Mouse (Mus musculus): ENCODE data around the gene Slc37a2.
"Not testable (repeated sequence)": the region's sequence is repeated elsewhere in the genome, so short reads cannot be mapped to it uniquely, and the experiment has no call there.

The Slc37a2 gene

DNA sequence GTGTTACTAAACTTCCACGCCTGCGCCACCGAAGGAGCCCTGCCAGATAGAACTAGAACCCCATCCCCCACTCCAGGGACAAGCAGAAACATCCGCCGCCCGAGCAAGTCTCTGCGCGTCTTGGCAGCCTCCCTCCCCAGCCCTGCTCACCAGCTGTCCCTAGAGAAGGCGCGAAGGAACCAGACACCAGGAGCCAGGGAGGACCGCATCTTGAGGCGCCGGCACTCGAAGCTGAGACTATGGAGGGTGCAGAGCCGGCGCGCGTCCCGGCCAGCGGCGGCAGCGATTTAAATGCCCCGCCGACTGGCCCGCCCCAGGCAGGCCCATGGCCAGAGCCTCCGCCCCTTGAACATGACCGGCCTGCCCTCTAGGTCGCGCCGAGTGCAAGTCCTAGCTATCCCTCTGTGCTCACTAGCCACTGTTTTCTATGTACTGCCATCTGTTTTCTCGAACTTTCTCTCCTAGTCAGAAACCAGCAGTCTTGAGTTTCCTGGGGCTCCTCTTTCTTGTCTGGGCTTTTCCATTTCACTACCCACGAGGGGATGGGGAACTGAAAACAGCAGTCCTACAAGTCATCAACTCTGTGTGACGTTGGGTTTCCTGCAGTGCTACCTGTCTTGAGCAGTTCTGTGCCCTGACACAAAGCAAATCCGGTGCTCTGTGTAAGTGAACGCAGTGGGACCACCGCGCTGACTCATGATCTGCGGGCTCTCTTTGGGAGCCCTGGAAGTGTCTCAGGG lies at the start of gene Slc37a2:
TSS of gene Slc37a2 (minus strand) at position 590 of the 740 bp plus-strand sequence.
- peak; percentile 61 for DNase-seq

DNA sequence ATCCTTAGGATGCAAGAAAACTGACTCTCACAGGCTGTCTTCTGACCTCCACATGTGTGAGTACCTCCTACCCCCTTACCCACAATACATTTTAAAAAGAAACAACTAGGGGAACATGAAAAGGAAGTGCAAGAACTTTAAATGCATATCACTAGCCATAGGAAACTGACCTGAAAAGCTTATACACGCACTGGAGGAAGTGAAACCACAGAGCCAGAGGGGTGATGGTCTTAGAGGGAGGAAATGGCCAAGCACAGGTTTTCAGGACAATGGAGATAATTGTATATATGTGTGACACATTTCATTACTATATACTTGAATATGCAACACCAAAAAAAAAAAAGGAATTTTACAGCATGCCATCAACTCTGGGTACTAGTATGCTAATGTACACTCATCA lies 46.2 kb upstream of the Slc37a2 start:
- DNase-seq, result no peak

DNA sequence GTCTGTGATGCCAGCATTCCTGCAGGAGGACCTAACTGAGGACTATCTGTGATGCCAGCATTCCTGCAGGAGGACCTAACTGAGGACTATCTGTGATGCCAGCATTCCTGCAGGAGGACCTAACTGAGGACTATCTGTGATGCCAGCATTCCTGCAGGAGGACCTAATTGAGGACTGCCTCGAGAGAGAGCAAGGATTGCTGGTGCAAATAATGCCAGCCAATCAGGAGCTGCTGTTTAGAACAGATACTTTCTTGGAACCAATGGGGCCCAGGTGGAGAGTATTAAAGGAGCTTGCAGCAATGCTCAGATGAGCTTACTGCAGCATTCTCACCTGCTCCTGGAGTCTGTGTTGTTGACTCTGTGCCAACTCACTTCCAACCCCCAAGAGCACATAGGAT lies 45.0 kb upstream of the Slc37a2 start:
- DNase-seq, result not testable (repeated sequence)

DNA sequence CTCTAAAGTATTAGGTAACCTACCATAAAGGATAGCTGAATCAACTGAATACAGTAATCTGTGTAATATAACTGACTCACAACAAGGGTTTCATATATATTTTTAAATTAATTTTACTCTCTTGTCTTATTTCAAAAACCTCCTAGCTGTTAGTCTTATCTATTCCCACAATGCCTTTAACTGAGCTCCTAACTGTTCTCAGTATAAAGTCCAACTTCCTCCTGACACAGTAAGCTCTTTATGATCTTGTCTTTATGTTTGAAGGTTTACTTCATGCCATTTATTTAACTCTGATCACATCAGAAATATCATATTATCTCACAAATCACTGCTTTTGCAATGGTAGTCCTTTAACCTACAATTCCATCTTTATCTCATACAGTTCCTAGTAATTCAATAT lies 40.0 kb upstream of the Slc37a2 start:
- no peak for DNase-seq

DNA sequence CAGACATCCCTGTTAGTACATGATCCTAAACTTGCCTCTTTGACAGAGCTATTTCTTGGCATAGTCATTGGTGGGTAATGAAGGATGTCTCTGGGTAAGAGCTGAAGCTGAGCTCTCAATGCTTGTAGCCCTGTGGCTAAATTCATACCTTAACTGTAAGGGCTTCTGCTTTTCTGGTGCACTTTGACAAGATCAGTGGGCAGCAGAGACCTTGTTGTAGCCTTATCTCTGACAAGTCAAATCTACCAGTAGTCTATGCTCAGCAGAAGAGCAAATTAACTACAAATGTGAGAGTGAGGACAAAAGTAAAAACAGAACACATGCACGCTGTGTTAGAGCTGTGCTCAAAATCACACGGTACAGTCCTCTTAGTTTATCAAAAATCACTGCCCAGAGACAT lies 11.1 kb upstream of the Slc37a2 start:
- no peak for DNase-seq

DNA sequence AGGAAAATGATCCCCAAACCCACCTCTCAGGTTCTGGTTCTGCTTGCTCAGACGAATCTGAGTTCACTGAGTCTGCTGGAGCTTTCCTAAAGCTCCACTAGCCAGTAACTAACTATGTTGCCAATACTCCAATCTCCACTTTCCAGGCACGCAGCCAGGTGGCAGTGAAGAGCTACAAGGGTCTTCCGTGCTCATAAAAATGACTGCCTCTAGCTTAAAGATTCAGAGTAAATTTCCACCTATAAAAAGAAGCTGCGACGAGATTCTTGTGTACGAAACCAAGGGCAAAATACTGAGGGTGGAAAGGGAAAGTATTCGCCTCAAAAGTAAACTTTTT lies 319 bp upstream of the Slc37a2 start:
- peak; percentile 73 for DNase-seq

DNA sequence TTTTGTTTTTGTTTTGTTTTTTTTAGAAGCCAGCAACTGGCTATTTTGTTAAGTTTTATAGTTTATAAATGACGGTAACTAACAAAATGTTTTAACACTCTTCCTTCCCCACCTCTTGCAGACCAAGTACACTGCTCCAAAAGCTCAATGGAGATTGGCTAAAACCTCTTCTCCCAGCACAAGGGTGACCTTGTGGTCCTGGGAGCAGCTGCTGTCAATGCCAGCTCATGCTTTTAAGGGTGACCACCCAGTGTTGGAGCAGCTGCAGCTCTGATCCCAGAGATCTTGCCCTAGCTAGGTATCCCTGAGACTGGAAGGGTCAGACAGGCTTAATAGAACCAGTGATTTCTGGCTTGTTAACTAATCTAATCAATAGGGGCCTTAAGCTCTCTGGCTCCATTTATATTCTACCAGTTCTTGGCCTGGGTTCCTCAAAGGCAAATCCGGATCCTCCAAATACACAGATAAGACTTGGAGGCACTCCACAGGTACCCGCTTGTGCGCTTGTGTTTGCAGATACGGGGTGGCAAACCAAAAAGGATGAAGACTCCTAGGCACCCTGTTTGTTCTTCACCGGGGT lies 917 bp downstream of the Slc37a2 start:
- peak; percentile 31 for DNase-seq

DNA sequence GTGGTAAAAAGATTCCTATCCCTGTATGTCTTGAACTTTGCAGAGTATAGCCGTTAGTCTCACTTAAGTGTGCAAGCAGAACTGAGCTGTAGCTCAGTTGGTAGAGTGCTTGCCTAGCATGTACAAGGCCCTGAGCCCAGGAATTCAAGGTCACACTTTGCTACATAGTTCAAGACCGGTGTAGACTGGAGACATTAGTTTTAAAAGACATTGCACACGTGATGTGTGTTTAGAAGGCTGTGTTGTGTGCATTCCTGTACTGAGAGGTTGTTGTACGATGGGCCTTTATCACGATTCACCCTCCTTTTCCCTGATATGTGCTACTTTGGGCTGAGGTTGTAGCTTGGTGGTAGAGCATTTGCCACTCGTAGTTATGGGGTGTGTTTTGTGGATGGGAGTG lies 4.9 kb downstream of the Slc37a2 start:
- no peak for DNase-seq

DNA sequence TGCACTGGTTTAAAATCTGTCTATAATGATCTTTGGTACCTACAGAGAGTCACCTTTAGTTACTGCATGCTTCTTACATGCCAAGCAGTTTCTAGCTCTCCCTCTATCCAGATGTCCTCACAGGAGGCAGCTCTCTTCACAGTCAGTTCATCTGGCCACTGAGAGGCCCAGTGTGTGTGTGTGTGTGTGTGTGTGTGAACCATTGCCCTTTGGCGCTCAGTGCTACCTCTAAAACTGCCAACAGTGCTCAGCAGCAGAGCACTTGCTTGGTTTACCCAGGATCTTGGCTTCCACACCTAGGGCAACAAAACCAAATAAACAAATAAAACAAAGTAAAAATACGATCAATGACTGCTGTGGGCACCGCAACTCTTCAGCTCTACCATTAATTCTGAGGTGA lies 5.6 kb downstream of the Slc37a2 start:
- DNase-seq, result no peak

DNA sequence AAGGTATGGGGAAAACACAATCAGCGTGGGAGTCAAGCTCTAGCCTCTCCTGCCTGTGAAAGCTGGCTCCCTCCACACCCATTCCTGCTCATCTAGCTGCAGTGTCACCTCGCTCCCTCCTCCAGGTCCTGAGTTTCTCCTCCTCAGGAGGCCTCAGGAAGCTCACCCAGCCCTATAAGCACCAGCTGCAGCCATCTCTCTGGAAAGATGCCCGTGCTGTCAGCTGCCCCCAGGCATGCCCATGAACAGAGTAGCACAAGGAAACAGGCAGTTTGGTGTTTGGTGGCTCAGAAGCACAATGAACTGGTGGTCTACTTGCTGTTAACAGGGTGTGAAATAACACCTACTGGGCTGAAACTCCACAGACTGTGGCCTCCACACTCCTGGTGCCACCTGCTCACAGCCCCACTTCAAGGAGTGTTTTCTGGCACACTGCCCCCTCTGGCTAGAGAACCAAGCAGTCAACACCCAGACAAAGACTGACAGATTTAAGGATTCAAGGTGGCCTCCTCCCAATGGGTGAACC lies 7.1 kb downstream of the Slc37a2 start:
- DNase-seq, result peak; percentile 36

DNA sequence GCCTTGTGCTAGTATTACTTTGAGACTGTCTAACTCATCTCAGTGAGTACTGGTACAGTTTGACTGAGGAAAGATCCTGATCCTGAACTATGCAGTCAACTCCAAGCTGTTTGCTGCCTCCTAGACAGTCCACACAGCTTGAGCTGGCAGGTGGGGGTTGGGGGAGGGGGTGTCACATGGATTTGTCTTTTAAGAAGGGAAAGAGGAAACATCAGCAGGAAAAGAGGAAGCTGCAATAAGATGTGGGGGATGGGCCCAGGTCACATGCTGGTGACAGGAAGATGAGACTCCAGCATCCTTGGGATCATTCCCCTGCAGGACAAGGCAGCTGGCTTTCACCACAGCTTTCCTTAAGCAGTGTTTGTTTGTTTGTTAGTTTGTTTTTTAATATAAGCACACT lies 8.1 kb downstream of the Slc37a2 start:
- DNase-seq, result no peak

DNA sequence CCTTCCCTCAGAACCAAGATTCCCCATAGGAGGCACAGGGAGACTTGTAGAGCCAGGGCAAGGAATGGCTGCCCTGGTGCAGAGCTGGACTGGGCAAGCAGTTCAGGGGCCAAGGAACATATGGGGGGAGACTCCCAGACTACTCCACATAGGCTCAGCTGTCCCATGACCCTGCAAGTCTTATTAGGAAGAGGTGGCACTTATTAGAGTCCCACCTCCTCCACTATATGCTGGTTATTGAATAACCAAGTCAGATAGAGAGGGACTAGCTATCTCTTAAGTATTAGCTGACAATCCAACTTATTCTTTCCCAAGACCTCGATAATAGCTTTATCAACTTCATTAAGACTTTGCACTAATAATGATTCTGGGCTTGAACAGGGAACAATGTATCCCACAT lies 9.7 kb downstream of the Slc37a2 start:
- no peak for DNase-seq

DNA sequence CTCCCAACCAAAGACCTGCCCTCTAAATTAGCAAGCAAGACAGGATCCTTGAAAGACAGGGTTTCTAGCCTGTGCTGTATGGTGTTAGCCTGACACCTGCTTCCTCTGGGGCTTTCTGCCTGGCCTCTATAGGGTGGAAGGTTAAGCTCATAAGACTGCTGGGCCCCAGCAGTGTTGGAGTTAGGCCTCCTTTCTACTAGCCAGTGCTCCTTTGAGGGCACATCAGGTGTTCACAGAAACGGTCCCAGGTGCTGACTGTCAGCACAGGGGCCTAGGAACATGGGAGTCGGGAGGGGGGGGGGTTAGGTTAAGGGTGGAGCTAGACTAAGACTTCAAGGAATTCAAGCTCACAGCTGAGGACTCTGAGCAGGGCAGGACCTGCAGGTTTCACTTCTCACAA lies 10.1 kb downstream of the Slc37a2 start:
- DNase-seq, result no peak

DNA sequence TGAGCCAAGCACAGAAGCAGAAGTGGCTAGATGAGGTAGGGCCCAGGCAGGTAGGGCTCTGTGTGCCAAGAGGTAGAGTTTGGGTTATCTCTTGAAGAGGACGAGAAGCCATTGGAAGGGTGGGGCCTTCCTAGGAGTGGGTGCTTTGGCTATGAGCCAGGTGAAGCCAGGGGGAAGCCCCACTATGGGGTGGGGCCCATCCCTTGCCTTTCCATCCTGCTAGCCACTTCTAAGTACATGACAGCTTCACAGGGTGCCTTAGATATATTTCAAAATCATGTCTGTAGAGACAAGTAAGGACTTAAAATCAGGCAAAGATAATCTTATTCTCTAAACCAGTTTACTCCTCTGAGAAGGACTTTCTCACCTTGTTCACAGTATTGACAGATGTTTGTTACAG lies 10.9 kb downstream of the Slc37a2 start:
- no peak for DNase-seq

DNA sequence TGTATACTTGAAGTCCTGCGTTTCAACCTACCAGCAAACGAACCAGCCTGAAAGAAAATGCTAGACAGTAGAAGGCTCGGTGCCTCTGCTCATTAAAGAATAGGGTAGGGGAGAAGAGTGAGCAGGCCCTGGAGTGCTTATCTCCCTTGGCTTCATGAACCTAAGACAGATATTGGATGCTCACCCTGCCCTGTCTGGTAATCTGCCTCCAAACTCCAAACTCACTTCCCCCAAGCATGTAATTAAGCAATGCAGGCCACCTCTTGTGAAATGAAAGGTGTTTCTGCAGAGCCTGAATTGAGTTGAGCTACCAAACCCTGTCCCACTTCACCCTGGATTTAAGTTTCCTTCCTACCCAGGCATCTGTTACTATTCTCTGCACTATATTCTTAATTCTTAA lies 12.8 kb downstream of the Slc37a2 start:
- no peak for DNase-seq

DNA sequence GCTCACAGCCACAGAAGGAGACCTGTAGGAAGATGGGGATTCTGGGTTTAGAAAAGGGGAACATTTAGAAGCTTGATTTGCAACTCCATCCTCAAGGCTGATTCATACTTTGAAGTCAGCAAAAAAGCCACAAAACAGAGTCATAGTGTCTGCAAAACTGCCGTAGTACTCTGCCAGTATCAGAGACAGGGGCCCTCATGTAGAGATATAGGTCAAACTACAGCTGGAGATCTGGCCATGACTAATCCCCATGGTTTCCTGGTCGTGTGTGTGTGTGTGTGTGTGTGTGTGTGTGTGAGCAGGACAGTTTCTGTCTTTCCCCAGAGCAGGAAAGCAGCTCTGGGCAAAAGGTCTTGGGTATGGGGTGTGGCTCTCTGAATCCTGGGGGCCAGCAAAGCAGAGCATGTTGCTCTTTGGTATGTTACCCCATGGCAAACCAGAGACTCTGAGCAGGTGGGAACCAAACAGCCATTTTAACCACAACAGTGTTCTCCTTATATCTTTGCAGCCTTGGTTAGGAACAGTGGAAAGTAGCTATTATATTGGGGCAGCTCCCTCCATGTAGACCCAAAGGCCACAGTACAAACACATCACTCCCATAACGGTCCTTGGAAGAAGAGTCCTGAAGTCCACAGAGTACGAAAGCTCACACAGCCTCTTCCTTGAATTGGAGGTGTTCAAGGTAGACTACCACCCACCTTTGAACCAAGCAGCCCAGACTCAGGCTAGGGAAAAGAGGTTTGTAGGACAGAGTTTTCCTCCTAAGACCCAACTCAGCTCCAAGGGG lies 19.4 kb downstream of the Slc37a2 start:
- peak; percentile 73 for DNase-seq

DNA sequence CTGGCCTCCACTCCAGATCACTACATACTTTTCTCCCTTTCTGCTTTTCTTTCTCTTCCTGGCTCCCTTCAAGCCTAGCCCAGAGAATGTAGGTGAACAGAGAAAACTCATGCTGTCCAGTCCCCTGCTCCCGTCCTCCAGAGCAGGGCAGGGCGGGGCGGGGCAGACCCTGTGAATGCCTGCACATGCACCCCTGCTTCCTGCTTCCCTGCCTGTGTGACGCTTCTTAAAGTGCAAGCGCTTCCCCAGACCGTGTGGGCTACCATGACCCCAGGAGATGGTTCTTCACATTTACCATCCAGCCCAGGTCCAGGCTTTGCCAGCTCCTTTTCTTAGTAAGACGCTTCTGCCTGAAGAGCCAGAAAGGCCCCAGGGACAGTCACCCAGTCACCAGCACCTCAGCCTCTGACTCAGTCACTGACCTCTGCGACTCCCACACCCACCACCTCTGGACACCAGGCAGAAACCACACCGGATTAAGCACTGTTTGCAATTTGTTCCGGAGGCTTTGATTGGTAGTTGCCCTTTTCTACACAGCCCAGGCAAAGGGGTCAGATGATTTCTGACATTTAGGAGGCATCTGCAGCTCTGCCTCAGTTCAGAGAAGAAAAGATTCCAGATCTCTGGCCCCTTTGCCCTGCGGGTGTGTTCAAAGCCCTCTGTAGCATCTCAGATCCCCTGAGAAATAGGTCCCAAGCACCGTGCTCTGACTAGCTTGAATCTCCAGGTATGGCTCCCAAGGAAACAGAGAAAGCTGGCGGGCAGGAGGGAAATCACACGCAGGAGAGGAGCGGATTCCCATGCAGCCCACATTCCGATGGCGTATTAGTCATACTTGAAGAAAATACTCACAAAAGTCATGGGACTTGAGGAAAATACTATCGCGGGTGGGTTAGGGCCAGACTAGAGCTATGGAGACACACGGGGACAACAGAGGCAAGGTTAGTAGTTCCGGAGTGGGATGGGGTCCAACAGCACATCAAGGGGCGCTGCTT lies 23.0 kb downstream of the Slc37a2 start:
- DNase-seq, result no peak

DNA sequence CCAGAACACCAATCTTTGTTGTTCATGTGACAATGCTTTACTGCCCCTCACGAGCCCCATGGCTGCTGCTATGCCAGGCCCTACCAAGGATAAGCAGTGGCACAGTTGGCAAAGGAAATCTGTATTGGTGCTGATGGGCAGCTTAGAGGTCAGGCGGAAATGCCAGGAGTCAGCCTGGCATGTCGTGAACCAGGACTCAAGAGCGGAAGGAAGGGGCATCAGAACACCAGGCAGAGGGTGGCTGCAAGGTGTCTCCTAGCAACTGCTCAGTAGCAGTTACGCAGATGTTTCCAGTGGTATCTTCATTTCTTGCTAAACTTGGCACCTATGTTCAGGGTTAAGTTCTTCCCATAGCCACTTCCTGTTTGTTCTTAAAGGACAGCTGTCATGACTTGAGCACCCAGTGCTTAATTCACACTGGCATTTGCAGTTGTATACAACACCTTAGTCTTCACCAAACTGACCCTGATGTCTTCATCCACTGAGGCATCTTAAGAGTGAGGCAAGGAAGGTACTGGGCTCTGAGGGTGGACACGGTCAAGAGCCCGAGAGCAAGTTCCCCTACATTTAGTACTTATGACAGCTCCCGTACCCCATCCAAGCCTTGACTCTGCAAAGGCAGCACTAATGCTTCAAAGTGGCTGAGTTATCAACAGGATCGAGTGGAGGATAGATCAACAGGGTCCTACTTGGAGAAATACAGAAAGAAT lies 24.9 kb downstream of the Slc37a2 start:
- DNase-seq, result no peak

DNA sequence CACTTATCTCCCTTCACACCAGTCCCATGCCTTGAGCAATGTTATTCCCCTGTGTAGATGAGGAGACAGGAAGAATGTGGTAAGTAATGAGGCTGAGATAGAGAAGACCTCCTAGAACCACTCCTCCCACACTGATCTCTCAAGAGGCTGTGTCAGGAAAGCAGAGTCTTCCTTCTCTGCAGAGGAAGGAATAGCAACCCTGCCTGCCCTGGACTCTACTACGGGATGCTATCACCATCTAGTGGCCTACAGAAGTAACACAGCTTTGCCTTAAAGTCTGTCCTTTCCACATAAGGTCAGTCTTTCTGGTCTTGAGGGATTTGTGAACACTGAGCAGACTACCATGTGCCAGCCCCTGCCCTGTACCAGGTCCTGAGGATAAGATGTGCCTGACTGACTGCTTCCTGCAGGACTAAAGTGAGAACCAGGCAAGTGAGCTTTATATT lies 25.6 kb downstream of the Slc37a2 start:
- DNase-seq, result peak; percentile 81

DNA sequence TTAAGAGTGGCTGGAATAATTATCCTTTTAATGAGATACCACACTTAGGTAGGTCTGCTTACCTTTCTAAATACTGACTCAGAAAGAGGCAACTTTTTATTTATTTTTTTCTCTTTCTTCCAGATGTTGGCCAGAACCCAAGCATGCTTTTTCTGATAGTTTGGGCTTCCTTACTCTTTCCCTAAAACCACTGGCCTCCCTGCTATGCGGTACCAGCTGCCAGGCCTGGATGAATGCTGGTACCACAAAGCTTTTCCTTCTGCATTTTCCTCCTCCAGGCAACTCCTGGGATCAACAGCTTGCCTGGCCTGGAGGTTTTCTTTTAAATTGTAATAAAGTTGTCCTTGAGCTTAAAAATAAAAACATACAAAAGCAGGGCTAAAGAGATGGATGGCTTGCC lies 30.0 kb downstream of the Slc37a2 start:
- no peak for DNase-seq

DNA sequence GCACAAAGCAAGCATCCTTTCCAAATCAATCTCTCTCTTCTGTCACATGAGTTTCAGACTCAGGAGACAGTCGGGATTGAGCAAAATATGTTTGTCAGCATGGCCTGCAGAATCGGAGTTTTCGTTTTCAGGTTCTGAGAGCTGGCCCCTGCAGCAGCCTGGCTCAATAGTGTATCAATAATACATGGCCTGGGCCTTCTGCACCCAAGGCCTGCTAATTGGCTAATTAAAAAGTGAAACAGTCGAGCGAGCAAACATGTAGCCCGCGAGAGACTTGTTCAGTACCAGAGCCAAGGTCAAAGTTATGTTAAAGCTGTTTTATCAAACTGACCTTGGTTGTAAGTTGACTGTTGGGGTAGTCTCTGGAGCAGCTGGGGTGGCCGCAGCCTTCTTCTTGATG lies 34.8 kb downstream of the Slc37a2 start:
- DNase-seq, result peak; percentile 11
